Mouse (Mus musculus) ES-E14 (cell line): ENCODE data around the gene Zfp322a.

Experiments
- CHD2 ChIP-seq: IDR thresholded peaks from 2 replicates; pipeline ENCODE4 v1.6.1; 2014; ENCODE audit warnings: mild to moderate bottlenecking, low read depth, low read length, inconsistent platforms
- HCFC1 ChIP-seq: IDR thresholded peaks from 2 replicates; pipeline ENCODE4 v1.6.1; 2012; ENCODE audit warnings: low read length, inconsistent platforms, borderline replicate concordance; ENCODE audit not compliant: insufficient read depth
- MAFK ChIP-seq: IDR thresholded peaks from 2 replicates; pipeline ENCODE4 v1.6.1; 2014; ENCODE audit warnings: mild to moderate bottlenecking, low read depth, low read length, inconsistent platforms; ENCODE audit not compliant: insufficient read depth
- ZC3H11A ChIP-seq: IDR thresholded peaks from 2 replicates; pipeline ENCODE4 v1.6.1; 2012; ENCODE audit warnings: low read depth, mild to moderate bottlenecking, inconsistent platforms, low read length, borderline replicate concordance
- ZNF384 ChIP-seq: IDR thresholded peaks from 2 replicates; pipeline ENCODE4 v1.6.1; 2012; ENCODE audit warnings: low read depth, low read length, inconsistent platforms

GRCm38 (mm10) chr13:23387548-23387947, 18.5 kb upstream of the Zfp322a start:
- TF ChIP-seq HCFC1 = no peak
- no peak for TF ChIP-seq MAFK
- no peak for TF ChIP-seq ZNF384
- no peak for TF ChIP-seq ZC3H11A
- TF ChIP-seq CHD2 = no peak
